Mouse (Mus musculus) embryo, embryonic 11.5 days (tissue): ENCODE measurements around the gene Tmem258.

Experiments used
- DNase-seq: peaks from one replicate; pipeline ENCODE4 v3.0.0-alpha.2; 2012; ENCODE audit warnings: low read depth, low spot score

Tmem258 gene

GRCm38 (mm10) chr19:10184096-10184495, 19.7 kb upstream of the Tmem258 start:
- no peak for DNase-seq

- DNase-seq = no peak
These were observed 17.9 kb upstream of the Tmem258 start for GRCm38 (mm10) chr19:10185876-10186275.

DNA sequence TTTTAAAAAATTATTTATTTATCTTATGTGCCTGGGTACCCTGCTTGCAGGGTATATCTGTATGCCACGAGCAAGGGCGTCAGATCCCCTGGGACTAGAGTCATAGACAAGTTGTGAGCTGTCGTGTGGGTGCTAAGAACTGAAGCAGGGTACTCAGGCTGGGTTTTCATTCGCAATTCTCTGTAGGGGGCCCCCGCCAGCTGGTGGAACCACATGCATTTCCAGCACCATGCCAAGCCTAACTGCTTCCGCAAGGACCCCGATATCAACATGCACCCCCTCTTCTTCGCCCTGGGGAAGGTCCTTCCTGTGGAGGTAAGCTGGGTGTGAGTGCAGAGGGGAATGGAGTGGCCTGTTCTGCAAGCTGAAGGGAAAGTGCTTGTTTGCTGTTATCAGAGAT, 17.2 kb upstream of the Tmem258 start:
- no peak for DNase-seq

- no peak for DNase-seq
These were observed 15.5 kb upstream of the Tmem258 start for GRCm38 (mm10) chr19:10188281-10188811.

DNA sequence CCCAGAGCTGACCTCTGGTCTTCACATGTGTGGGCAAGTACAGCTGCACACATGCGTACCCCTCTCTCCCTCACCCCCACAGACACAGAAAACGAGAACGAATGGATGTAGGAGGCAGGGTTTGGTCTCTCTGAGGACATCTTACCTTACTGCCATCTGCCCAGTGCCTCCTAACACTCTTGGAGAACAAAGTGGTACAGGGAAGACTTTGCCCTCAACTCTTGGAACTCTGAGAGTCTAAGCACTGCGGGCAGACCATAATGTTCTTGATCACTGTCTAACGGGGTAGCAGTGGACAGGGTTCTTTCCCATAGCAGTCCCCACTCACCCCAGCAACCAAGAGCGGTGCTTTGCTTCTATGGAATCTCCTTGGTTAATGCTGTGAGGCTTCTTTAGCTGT, 14.8 kb upstream of the Tmem258 start:
- no peak for DNase-seq

- no peak for DNase-seq
These were observed 13.9 kb upstream of the Tmem258 start for GRCm38 (mm10) chr19:10189940-10190339.

- peak; percentile 52 for DNase-seq
These were observed 13.0 kb upstream of the Tmem258 start for GRCm38 (mm10) chr19:10190796-10191195.

GRCm38 (mm10) chr19:10191326-10191725, 12.5 kb upstream of the Tmem258 start:
- no peak for DNase-seq

GRCm38 (mm10) chr19:10194337-10194736, 9.5 kb upstream of the Tmem258 start:
- no peak for DNase-seq

GRCm38 (mm10) chr19:10195252-10195651, 8.6 kb upstream of the Tmem258 start:
- no peak for DNase-seq

DNA sequence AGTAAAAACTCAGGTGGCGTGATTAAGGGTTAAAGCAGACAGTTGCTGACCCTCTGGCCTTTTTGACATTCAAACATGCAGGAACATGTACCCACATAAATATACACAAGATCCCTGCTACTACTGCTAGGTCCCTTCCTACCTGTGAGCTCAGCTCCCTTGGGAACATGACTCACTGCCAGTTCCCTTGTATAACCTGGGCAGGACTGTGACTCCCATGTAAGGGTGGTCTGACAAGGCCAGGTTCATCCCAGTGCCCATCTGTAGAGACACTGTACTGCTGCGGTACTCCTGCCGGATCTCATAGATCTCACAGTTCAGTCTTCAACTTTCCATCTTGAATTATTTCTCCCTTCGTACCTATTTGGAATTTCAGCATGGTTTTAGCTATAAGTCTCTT, 6.7 kb upstream of the Tmem258 start:
- no peak for DNase-seq

DNA sequence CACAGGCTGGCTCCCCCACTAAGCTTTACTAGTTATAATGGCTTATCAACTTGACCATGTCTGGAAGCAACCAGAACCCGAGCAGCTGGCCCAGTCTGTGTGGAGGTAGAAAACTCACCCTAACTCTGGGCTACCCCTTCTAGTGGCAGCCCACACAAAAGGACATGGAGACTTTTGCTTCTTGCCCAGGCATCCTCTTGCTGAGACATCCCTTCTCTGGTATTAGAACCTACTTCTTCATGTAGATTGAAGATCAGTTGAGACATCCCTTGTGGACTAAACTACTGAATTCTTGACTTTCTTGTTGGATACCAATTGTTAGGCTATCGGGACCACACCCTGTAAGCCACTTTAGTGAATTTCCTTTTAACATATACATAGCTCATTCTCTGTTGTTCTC, 5.5 kb upstream of the Tmem258 start:
- DNase-seq = no peak

DNA sequence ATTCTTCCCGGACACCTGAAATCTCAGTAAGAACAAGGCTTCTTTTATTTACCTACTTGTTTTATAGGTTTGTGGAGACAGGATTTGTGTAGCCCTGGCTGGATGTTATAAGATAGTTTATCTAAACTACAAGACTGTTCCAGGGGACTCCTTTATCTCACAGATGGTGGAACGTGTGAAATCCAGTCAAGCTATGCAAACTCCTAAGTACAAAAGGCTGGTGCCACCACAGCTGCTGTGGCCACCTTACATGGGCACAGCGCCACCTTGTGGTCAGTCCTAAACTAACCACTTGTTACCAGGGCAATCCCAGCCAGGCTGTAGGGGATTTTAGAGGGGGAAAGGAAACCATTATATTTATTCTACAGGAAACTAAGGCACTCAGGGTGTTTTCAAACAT, 5.1 kb upstream of the Tmem258 start:
- DNase-seq = peak; percentile 72

- DNase-seq = no peak
These were observed 517 bp upstream of the Tmem258 start for GRCm38 (mm10) chr19:10203146-10203847.

DNA sequence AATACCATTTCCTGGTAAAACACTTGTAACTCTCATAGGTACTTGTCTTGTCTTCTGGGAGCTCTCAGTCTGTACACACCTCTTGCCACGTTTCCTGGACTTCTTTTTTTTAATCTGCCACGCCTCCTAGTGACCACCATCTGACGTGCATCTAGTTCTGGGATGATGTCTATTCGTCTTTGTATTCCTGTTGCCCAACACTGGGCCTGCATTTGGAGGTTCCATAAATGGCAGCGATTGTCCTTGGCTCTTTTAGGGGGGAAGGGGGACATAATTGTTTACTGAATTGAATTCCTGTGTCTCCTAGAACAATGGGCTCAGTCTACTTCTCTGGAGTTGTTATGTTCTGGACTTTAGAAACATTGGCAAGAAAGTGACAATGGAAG, 795 bp downstream of the Tmem258 start:
- no peak for DNase-seq

DNA sequence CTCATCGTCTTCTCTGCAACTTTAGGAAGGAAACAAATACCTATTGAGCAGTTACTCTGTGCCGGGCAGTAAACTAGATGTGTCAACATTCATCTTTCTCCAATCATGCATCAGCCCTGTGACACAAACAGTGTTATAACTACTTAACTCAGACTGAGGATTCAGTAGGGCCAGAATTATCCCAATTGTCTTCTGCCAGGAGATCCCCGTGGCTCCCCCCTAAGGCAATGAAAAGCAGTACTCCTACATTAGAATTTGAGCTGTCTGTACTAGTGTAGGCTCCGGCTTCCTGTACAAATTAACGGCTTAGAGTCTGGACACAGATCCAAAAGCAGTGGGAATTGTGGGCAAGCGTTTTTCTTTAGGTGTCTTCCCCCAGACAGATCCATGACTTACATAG, 1.2 kb downstream of the Tmem258 start:
- DNase-seq = no peak

GRCm38 (mm10) chr19:10208851-10209250, 5.0 kb downstream of the Tmem258 start:
- DNase-seq = no peak

GRCm38 (mm10) chr19:10210885-10211284, 7.1 kb downstream of the Tmem258 start:
- no peak for DNase-seq

DNA sequence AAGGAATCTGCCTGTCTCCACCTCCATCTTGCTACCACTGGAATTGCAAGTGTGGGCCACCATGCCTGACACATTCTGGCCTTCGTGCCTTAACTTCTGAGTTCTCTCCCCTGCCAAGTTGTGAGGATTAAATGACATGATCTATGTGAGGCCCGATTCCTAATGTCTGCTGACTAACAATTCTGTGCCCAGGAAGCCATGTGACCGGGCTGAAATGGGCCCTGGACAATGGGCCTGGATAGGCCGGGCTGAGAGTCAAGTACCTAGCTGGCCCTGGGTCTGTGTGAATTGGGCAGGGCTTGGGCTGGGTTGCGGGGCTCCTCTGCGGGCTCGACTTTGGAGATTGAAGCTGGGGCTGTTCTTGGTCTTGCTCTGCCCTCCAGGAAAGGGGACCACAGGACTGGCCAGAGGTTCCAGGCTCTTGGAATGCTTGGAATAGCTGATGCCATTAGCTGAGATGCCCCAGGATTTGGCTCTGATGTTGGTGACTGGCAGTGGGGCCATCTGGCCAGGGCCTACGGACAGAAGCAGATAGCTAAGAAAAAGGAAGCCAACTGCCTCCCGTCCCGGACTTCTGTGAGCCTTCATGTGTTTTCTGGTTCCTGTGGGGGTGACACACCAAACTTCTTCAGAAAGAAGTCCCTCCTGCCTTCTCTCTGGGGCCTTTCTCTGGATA, 10.1 kb downstream of the Tmem258 start:
- DNase-seq = no peak

GRCm38 (mm10) chr19:10216101-10216500, 12.3 kb downstream of the Tmem258 start:
- no peak for DNase-seq

DNA sequence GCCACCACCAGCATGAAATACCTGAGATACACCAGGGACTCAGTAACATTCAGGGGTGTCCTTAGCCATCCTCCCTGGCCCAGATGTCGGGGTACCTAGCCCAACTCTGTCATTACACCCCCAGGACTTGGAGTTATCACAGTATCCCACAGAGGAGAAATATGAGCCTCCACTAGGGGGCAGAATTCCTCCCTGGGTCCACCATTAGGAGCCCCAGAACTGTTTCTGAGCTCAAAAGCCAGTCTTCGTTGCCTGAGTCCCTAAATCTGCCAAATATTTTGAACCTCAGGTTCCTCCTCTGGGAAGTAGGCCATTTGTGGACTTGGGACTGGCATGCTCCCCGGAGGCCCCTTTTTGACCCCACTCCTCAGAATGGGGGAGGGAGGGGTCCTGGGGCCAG, 15.3 kb downstream of the Tmem258 start:
- no peak for DNase-seq

DNA sequence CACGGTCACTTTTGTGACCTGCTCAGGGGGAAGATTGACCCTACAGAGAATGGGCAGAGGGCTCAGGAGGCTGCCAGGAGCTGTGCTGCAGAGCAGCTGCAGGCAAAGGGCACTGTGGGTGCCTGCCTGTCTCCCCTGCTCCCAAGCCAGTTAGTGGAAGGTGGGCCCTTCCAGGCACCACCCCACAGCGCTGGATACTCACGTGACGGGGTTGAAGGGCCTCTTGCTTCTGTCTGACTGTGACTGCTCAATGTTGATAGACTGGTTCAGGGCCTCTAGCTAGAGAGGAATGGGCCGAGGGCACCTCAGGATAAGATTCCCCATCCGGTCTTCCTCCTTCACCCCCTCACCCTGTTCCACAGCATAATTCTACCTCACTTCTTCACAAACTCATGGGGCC, 15.8 kb downstream of the Tmem258 start:
- DNase-seq = no peak

DNA sequence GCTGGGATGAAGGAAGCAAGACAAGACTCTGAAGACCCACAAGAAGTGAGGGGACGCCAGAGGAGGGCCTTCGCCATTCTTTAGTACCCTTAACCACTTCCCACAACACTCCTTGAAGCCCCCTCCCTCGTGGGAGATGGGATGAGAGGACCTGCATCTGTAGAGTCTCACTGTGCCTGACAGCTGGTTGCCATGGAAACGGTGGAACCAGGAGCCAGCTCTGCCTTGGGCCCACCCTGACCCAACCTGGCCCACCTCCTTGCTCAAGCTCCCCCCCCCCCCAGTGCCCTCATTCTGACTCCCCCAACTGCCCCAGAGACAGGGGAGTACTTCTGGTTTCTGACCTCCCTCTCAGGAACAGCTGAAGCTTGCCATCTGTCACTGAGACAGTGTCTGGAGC, 17.8 kb downstream of the Tmem258 start:
- DNase-seq = no peak
